Mouse (Mus musculus) lung, postnatal 0 days (tissue): ENCODE results near the gene Kidins220.

Experiments used
- CTCF ChIP-seq: IDR thresholded peaks from 2 replicates; pipeline ENCODE4 v1.5.1; 2016; ENCODE audit warnings: antibody characterized with exemption, mild to moderate bottlenecking
- EP300 ChIP-seq: IDR thresholded peaks from 2 replicates; pipeline ENCODE4 v1.6.1; 2016; ENCODE audit warnings: antibody characterized with exemption, mild to moderate bottlenecking, control low read depth

DNA sequence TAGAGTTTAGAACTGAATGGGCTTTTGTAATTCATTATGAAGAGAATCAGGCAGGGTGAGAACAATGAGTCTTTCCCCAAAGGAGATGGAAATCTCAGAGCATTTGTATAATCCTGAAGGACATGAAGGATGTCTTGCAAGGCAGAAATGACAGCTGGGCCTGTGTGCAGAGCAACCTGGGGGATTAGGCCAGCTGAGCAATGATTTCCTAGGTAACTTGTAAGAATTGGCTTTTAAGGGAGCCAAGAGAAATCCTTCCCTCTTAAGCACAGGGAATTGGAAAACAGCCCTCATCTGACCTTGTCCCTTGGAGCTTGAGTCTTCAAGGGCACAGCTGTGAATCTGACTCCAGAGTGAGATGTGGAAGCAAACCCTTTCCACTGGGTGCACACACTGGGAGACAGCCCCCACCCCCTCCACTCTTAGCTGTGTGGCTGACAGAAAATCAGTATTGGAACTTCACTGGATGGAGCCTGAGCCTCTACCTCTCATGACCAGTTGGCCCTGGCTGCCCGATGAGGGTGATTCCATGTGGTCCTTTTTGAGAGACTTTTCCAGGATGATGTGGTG, 41.4 kb upstream of the Kidins220 start:
- TF ChIP-seq CTCF (no peak), EP300 (no peak)
